Mouse (Mus musculus): ENCODE data around the gene 1810010H24Rik.
"Not testable (repeated sequence)": the region's sequence is repeated elsewhere in the genome, so short reads cannot be mapped to it uniquely, and the experiment has no call there.

Gene 1810010H24Rik

DNA sequence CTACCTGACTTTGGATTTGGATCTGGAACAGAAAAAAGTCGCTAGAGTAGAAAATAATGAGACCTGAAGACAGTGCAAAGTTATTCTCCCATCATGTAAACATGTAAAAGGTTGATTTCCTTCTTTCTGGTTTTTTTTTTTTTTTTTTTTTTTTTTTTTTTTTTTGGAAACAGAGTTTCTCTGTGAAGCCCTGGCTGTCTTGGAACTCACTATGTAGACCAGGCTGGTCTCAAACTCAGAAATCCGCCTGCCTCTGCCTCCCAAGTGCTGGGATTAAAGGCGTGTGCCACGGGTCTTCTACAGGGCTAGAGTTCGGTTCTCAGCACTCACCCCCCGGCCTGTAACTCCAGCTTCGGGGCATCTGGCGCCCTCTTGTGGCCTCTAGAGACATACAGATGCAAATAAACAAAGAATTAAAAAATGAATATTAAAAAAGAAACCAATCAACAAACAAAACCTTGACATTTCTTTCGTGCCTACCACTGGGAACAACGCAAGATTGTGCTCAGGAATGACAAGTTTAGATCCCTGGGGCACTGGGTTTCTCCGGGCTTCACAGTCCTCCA is 11.4 kb upstream of the 1810010H24Rik start:
- peak; percentile 60 for DNase-seq (ENCODE audit: low read depth)

DNA sequence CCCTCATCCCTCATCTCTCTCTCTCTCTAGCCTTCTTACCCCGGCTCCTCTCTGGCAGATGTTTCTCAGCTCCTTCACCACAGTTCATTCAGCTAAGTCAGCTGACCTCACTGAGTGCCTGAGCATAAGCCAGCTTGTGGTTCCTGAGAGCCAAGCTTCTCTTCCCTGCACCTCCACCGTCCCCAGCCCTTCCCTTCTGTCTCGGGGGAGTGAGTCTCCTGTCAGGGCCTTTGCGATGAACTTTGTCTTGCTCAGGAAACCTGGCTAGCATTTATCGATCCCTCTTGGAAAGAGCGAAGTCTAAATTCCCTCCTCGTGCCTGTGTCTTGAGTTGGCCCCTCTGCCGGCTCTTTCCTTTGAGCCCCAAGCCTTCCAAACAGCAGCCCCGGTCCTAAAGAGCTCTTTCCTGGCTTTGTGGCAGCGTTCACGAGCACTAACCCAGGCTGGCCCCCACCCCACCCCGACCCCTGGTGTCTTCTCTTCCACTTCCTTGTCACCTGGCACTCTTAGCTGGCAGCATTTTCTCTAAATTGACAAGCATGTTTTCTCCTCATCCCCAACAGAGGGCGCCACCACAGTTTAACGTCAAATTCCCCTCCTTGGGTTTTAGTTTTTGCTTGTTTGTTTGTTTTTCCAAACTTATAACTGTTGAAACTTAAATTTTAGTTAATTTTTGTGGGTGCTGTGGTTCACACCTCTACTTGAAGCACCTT is 10.7 kb upstream of the 1810010H24Rik start:
- peak; percentile 85 for DNase-seq (ENCODE audit: low read depth)

DNA sequence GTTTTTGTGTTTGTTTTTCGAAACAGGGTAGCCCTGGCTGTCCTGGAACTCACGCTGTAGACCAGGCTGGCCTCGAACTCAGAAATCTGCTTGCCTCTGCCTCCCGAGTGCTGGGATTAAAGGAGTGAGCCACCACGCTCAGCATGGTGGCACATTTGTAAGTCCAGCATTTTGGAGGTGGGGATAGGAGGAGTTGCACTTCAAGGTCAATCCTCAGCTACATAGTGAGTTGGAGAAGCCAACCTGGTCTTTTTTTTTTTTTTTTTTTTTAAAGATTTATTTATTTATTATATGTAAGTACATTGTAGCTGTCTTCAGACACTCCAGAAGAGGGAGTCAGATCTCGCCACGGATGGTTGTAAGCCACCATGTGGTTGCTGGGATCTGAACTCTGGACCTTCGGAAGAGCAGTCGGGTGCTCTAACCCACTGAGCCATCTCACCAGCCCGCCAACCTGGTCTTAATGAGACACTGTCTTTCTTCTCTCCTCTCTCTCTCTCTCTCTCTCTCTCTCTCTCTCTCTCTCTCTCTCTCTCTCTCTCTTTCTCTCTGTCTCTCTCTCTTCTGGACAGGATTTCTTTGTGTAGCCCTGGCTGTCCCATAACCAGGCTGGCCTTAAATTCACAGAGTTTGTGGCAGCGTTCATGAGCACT is 9.8 kb upstream of the 1810010H24Rik start:
- not testable (repeated sequence) for DNase-seq (ENCODE audit: low read depth)

DNA sequence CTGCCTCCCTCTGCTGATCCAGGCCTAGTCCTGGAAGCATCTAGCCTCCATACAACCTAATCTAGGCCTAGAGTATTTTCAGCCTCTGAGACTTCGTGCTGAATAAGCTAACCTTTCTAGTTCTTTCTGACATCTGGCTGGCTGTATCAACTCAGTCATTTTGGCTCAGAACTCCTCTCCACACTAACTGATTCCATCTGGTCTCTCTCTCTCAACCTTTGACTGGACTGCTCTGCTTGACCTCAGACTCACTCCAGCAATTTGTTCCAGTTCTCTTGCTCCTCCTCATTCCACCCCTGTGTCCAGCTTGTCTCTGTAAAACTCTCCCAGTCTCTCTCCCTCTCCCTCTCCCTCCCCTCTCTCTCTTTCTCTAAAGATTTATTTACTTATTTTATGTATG is 8.6 kb upstream of the 1810010H24Rik start:
- no peak for DNase-seq (ENCODE audit: low read depth)

DNA sequence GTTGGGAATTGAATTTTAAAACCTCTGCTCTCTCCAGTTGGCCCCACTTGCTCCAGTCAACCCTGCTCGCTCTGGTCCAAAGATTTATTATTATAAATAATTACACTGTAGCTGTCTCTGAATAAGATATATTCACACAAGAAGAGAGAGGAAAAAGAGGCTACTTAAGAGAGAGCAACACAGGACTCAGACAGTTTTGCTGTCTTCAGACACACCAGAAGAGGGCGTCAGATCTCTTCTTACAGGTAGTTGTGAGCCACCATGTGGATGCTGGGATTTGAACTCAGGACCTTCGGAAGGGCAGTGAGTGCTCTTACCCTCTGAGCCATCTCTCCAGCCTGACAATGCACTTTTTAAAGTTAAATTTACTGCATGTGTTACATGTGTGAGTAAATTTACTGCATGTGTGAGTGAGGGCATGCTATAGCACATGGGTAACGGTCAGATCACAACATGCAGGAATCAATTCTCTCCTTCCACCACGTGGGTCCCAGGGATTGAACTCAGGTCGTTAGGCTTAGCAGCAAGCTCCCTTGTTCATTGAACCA is 8.1 kb upstream of the 1810010H24Rik start:
- no peak for DNase-seq (ENCODE audit: low read depth)

DNA sequence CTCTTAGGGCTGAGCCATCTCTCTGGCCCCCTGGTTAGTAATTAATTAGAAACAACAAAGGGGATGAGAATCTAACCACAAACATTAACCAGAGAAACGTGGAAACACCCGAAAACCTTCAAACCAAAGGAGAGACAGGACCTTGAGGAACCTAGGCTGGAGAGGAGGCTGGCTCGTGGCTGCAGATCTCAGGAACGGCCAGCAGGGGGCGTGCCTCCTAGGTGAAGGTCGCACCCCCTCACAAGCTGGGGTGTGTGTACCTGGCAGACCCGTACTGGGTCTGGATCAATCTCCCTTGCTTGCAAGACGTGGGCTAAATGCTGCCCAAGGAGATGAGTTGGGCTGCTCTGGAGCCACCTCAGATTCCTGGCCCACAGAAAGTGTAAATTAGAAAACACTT is 6.9 kb upstream of the 1810010H24Rik start:
- peak; percentile 62 for DNase-seq (ENCODE audit: low read depth)

DNA sequence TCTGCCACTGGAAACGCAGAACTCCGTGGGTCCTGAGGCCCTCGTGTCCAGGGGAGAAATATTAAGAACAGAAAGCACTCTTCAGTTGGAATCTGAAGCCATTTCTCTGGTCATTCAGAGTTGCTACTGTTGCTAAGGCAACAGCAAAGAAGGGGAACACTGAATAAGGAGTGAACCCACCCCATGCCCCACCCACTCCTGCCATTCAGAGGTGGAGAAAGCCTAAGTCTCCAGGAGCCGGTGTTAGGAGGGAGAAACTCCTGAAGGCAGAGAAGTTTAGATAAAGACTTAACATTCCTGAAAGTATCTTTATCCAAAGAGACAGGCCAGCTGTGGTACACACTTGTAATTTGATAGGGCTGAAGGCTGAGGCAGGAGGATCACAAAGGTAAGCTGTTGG is 6.2 kb upstream of the 1810010H24Rik start:
- no peak for DNase-seq (ENCODE audit: low read depth)

DNA sequence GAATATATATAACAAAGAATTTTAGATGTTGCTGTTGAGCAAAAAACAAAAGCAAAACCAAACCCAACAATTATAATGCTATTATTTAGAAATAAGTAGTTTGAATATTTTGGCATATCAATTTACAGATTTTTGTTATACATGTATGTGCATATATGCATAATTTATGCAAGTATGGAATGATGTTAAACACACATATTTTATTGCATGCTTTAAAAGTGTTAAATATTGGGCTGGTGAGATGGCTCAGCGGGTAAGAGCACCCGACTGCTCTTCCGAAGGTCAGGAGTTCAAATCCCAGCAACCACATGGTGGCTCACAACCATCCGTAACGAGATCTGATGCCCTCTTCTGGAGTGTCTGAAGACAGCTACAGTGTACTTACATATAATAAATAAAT is 5.8 kb upstream of the 1810010H24Rik start:
- DNase-seq (ENCODE audit: low read depth): not testable (repeated sequence)

DNA sequence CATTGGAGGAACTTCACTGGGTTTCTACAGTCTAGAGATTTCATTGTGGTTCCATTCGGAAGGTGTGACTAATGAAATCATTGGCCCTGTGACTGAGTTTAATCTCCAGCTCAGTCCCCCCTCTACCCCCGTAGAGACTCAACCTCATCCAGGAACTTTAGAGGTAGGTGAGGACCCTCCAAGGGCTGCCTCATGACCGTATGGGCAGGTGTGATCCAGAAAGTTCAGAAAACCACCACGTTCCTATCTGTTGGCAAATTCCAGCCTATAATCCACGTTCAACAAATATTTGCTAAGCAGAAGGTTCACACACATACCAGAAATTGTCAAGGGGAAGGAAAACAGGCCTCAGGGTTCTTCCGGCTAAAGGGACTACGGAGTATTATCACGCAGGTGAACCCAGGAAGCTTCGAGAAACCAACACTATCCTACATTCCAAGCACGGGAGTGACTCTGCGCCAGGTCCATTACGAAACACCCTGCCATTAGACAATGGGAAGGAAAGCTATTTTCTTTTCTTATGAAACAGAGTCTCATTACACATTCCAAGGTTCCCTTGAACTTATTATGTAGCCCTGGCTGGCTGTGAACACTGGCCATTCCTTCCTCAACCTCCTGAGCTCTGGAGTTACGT is 3.3 kb upstream of the 1810010H24Rik start:
- DNase-seq (ENCODE audit: low read depth): no peak

DNA sequence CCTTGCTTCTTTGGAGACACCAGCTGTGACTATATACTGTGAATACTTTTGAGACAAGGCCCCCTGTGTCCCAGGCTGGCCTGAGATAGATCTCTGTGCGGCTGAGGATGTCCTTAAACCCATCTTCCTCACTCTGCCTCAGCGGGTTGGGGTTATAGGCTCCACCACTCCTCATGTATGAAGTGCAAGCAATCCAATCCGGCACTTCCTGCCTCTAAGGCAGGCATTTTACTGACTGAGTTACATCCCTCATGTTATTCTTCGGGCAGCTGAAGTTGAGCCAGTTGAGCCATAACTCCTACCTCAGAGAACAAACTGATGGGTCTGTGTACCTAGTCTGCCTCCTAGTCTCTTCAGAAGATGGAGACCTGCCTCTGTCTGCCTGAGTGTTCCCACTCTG is 1.1 kb upstream of the 1810010H24Rik start:
- DNase-seq (ENCODE audit: low read depth): peak; percentile 21

DNA sequence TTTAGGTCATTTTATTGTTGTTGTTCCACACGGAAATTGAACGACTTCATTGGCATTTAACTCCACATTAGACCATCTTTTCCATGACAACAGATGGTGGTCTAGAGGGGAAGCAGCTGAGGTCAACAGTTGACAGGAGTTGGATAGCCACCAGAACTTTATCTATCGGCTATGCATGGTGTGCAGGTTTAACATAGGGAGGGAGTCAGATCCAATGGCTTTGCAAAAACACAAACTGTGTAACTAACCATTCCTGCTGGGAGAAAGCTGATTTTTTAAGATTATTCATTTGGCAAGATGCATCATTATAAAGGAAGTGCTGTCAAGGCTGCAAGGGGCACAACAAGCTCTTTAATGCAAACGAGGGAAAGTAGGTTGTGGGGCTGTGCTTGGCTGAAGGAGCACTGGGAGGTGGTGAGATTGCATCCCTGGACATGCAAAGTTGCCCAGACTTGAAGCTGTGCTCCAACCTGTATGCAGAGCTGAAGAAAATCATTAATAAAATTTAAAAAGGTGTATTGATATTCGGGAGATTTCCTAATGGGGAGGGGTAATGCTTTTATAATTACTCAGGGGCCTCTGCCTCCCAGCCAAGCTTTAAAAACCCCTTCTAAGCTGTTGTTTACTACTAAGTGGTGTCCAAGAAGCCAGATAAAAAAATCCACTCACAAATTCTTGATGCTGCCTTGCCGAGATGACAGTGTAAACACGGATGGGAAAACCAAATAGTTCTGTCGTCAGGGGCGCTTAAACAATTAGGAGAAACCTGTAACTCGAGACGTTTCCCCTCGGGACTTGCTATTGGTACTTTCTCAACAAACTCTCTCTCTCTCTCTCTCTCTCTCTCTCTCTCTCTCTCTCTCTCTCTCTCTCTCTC is 1.3 kb downstream of the 1810010H24Rik start:
- DNase-seq (ENCODE audit: low read depth): peak; percentile 49

DNA sequence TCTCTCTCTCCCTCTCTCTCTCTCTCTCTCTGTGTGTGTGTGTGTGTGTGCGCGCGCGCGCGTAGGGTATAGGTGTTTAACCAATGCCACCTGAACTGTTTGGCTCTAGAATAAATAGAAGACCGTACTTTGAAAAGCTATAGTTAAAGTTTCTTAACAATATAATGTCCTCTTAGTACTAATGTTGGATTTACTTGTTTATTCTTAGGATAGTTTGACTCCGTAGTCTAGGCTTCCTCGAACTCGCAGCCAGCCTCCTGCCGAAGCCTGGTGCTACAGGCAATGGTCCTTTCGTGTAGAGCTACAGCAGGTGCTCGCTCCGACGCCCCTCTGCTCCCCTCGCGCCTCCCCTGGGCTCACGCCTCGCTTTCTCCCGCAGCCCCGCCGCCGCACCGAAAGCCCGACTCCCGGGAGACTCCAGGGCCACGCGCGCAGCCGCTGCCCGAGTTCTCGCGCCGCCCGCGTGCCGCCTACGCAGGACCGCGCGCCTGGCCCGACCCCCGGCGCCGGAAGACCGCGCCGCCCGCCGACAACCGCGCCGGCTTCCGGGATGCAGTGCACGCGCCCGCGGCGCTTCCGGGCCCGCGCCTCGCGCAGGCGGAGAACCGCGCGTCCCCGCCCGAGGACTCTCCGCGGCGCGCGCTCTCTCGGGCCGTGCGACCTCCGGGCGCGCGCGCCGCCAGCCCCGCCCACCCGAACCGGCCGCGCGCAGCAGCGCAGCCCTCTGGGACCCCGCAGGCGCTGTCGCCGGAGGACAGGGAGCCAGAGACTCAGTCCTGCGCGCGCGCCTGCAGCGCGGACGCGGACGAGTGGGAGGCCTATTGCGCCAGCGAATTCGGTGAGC is 2.2 kb downstream of the 1810010H24Rik start:
- peak; percentile 93 for DNase-seq (ENCODE audit: low read depth)

DNA sequence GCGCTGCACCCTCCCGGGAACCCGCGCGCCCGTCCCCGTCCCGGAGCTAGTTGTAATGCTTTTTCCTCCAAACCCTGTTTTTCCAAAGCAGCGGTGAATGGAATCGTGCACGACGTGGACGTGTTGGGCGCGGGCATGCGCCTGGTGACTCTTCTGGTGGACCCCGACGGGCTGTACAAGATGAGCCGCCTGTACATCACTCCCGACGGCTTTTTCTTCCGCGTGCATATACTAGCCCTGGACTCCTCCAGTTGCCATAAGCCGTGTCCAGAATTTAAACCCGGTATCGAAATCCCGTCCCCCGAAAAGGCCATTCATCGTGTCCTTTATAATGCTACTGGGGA is 2.8 kb downstream of the 1810010H24Rik start:
- DNase-seq (ENCODE audit: low read depth): no peak

DNA sequence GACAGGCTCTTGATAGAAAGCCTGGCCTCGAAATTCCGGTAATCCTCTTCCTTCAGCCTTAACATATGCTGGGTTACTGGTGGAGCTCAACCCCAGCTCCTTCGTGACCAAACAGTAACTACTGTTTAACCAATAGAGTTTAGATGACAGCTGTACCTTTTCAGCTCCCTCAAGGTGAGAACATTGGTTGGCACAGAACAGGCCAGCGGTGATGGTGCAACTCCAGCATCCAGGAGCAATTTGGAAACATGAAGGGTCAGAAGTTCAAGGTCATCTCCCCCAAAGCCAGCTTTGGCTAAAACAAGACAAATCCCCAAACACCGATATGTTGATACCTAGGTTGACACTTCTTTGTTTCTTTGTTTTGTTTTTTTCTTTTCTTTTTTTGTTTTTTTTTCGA is 3.3 kb downstream of the 1810010H24Rik start:
- no peak for DNase-seq (ENCODE audit: low read depth)

DNA sequence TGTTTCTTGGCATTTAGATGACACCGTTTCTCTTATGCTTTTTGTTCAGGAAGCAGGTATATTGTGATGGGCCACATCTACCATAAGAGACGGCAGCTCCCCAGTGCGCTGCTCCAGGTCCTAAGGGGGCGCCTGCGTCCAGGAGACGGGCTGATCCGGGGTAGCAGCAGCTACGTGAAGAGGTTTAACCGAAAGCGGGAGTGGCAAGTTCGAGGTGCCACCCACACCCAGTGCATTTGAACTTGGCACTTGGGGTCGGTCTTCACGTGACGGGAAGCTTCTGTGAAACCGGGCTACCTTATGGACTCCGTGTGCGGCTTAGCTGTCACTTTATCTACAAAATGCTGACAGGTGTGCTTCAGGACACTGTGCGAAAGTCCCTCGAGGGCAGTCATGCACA is 4.1 kb downstream of the 1810010H24Rik start:
- peak; percentile 58 for DNase-seq (ENCODE audit: low read depth)

DNA sequence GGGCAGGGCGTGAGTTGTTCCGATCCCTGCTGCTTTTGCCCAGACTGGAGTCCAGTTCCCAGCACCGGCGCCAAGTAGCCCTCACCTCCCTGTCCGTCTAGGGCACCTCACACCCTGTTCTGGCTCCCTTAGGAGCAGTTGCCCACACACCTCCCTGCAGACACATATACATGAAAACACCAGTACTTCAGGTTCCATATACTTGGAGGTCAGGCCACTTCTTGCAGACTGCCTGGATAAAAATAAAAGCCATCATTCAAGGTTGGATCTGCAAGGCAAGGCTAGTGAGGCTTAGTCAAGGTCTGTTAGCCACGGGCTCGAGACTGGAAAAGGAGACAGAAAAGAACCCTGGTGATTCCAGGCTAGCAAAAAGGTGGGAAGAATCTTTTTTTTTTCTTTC is 6.2 kb downstream of the 1810010H24Rik start:
- DNase-seq (ENCODE audit: low read depth): no peak

DNA sequence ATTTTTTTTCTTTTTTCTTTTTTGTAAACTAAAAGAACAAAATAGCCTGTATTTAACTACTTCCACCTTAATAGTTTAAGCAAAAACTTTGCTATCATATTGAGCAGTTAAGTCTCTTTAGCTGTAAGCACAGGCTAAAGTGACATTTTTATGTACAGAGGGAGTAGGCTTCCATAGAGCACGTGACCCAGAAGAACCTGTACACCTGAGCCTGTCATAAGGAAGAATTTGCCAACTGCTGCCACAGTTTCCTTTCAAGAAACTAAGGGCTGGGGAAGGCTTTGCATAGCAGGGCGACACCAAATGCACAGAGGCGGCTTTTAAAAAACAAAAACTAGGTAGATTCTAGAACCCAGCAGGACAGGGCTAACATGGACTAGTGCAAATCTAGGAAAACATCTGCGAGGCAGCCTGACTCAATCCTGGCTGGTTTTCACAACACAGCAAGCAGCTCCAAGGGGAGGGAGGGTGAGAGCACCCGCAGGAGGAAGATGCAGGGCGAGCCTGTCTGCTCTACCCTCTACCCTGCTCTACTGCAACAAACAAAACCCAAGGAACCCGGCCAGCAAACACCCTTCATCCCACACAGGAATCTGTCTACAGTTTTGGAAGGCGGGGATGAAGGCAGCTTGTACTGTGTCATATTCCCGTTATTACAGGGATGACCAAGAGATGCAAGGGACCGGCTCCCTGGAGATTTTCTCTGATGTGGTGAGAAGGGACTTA is 8.8 kb downstream of the 1810010H24Rik start:
- no peak for DNase-seq (ENCODE audit: low read depth)

DNA sequence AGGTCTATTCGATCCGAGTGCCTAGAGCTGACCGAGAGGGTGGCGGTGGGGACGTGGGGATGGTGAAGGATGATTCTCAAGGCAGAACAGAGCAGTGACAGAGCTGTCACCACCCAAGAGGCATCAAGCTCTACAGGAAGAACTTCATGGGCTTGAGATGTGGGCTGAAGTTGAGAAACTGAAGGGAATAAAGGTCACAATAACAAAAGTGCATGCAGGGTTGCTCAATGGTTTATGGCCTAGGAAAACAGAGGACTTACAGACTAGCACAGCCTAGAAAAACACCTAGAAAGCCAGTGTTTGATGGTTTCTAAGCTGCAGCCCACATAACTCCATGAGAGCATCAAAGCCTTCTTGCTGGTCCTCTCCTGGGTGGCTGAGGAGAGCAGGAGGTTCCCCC is 13.9 kb downstream of the 1810010H24Rik start:
- no peak for DNase-seq (ENCODE audit: low read depth)

DNA sequence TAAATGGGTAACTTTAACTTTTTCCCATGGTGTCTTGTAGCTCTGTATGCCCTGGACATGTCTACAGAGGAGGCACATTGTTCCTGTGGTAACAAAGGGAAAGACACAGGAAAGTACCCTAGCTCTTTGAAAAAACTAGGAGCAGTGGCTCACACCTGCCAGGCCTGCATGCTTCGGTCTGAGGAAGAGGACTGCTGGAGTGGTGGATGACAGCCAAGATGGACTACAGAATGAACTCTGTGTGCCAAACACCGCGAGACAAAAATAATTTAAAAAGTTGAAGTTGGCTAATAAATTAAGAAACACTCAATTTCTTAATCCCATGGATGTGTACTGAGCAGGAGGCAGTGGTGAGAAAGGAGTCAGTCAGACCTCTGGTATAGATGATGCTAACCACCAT is 15.9 kb downstream of the 1810010H24Rik start:
- no peak for DNase-seq (ENCODE audit: low read depth)

DNA sequence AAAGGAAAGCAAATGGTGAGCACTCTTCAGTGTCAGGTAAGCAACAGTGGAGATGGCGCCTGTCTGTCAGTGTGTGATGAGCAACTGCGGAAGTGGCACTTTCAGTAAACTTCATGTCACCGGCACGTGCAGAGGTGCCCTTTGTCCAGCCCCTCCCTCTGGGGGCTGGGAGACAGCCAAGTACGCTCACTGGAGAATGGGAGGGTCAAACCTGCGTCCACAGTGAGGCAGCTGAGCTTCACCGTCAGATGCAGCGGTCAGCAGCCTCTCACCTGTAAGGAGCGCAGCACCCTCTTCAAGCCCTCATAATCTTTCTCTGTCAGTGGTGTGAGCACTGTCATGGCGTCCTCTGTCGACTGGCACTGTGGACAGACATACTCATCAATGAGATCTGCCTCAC is 17.9 kb downstream of the 1810010H24Rik start:
- DNase-seq (ENCODE audit: low read depth): no peak
